Mouse (Mus musculus): Measurements from ENCODE around the gene Zfp553.

Gene Zfp553

DNA sequence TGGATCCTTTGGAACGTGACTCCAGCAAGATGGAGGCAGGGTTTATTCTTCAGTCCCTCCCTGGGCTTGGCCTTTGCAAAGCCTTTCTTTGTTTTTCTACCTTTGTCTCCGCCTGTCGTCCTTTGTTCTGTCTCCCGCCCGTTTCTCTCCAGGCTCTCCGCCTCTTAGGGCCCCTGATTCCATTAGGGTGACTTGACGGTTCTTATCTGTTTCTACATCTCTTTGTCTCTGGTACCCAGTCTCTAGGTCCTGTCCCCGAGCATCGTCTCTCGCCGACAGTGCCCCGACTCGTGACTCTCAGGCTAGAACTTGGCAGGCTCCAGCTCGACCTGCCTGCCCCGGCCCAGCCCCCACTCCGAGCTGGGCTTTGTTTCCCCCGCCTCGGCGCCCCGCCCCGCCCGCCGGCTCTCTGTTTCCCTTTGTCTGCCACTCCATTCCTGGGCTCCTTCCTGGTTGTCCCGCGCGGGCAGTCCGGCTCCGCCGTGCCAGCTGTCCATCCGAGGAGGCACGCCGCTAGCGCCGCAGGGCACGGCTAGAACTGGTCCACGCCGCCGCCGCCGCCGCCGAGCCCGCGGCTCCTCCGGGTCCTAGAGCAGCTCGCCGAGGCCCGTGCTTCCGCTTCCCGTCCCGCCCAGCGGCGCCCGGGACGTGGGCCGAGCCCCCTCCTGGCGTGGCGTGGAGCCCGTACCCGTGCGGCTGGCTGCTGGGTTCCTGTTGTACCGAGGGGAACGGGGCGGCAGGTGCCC, at the start of gene Zfp553, which contains the start of gene Sept1:
Gene Zfp553, plus strand, starts transcription at position 440 of the 746 bp plus-strand sequence.
Gene Sept1, minus strand, starts transcription at position 509 of the 746 bp plus-strand sequence.
- peak; percentile 78 to 91 for DNase-seq (ENCODE audit: low spot score in 2 of 2)

DNA sequence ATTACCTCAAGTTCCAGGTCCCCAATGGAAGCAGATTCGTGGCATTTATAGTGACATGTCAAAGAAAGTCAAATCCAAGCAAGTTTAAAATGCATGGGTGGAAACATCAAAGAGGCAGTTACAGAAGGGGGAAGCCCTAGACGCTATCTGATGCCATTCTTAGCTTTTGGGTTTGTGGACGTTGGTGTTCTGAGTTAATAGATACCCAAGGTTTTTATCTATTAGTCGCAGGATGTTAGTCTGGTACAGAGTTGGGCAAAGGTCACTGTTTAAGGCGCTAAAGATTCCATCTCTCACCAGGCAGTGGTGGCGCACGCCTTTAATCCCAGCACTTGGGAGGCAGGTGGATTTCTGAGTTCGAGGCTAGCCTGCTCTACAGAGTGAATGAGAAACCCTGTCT, 49.5 kb upstream of the Zfp553 start:
- DNase-seq (ENCODE audit: low spot score in 2 of 2), result no peak

DNA sequence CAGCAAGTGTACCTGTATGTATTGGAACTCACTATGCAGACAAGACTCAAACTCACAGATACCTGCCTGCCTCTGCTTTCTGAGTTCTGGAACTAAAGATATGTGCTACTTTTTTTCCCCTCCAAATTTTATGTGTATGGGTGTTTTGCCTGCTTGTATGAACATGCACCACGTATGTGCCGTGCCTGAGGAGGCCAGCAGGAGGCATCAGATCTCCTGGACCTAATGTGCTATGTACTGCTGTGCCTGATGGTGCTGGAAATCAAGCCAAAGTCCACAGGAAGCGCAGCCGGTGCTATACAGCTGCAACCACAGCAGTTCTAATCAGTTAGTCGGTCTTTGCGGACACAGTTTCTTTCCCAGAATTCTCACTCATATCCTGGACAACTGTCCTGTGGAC, 49.0 kb upstream of the Zfp553 start:
- peak; percentile 63 to 72 for DNase-seq (ENCODE audit: low spot score in 2 of 2)

DNA sequence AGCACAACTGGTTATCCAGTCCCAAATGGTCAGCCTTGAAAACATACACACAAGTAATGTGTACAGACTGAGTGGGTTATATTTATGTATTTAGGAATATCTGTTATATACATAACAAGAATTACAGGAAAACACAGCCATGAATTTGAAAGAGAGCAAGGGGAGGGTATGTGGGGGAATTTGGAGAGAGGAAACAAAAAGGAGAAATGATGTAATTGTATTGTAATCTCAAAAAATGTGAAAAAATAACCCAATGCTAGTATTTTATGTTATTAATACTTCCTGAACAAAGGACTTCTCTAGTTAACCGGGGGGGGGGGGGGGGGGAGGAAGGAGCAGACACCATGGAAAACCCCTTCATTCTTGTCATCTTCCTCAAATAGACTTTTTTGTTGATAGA, 48.1 kb upstream of the Zfp553 start:
- DNase-seq (ENCODE audit: low spot score in 2 of 2), result no peak

DNA sequence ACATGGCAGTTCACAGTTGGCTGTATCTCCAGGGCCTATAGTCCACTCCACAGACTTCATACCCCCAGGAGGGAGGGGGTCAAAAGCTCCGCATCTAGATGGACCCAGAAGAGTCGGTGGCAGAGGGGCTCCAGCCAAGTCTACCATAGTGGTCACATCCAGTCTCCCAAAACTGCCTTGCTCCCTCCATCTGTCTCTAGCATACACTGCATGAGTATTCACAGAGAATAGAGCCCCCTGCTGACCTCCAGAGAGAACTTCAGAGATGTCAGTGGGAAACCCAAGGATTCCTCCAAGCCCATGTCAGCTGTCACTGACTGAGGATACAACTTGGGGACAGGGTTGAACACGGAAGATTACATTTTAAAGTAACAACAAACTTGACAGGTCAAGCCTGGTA, 47.3 kb upstream of the Zfp553 start:
- peak in 1 of 2 experiments; percentile 62 for DNase-seq (ENCODE audit: low spot score in 2 of 2)

DNA sequence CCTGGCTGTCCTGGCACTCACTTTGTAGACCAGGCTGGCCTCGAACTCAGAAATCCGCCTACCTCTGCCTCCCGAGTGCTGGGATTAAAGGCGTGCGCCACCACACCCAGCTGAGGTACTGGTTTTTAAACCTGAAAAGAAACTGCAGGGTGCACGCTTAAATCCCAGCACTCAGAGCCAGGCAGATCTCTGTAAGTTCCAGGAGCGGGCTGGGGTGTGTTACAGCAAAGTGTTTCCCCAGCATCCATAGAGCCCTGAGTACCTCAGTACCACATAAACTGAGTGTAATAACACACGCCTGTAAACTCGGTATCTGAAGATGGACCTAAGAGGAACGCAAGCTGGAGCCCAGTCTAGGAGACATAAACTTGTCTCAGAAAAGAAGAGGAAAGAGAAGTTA, 45.5 kb upstream of the Zfp553 start:
- no peak for DNase-seq (ENCODE audit: low spot score in 2 of 2)

DNA sequence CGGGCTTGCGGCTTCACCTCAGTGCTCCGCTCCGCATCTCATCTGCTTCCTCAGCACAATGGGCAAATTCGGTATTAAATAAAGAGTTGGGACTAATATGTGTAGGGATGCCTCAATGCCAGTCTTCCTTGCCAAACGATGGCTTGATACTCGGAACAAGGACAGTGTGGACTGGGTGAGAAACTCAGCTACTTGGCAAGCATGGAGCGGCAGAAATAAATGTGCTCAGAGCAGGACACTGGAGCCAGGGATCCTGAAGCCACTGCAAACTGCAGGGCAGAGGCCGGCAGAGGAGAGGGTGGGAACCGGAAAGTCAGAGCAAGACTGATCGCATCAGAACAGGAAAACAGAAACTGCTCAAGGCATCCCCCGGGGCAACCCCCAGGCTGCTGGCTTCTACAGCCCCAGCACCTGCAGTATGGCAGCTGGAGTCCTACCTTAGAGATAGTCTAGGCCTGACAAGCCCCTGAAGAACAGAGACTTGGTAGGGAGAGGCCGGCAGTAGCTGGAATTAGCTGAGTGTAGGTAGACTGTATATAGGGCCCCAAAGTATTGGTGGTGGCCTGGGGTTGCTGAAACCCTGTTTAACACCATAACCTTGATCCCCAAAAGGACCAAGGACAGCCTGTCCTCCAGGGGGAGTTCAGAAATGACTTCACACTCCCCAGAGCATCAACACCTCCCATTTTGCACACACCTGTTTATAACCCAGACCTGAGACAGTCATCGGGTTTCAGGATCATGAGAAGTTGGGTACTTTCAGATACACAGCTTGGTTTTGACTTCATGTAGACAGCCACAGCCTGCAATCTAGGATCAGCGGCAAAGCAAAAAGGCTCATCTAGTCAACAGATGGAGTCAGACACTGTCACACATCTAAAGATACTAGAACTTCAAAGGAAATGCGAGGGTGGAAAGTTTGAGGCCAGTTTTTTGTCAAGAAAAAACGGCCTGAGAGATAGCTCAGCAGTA, 44.3 kb upstream of the Zfp553 start:
- DNase-seq (ENCODE audit: low spot score in 2 of 2), result peak in 1 of 2 experiments; percentile 63

DNA sequence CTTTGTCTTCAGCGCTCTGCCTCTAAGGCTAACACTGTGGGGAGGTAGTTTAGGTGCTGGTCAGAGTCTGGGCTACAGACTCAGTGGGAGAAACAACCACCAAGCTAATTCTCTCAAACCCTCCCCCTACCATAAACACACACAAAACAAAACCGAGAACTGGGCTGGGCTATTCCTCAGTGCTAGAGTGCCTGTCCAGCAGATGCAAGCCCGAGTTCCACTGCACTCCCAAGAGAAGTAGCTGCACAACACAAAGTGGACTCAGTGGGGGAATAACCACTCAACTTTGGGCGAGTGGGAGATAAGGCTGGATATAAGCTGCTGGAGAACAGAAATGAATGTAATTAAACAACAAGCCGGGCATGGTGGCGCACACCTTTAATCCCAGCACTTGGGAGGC, 42.2 kb upstream of the Zfp553 start:
- no peak for DNase-seq (ENCODE audit: low spot score in 2 of 2)

DNA sequence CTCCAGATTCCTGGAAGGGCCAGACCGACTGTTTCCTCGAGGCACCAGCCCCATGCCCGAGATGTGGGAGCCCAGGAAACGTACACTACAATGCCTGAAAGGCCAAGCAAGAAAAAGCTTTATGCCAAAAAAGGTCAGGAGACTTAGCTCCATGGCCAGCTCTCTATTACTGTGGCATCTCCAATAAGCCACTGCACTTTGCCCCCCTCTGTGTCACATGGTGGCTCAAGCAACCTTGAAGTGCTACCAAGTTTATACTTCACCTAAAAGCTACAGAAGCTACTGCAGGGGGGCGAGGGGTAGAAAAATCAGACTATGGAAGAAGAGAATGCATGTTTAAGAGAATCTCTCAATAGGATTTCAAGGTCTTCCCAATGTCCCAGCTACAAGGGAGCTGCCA, 39.9 kb upstream of the Zfp553 start:
- DNase-seq (ENCODE audit: low spot score in 2 of 2), result no peak

DNA sequence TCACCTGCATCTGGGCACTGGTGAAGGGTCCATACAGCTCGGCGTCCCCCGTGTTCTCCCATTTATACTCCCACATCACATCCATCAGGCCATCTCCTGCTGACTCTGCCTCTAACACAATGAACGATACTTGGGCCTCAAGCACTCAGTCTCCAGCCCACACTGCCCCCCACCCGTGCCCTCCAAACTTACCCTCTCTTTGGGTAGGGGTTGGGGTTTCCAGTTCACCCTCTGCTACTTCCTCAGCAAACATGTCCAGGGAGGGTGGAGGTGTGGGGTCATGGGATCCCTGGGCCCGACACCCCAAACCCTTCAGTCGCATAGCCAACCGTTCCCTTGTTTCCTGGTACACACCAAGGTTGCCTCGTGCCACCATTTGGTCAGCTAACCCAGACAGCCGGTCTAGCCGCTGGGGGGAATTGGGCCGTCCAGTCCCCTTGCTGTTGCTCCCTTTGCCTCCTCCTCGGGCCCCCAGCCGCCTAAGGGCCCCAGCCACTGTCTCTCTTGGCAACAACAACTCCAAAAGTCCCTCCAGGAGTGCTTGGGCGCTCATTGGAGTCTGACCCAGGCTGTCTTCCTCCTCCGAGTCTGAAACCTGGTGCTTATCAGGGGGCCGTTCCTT, 38.7 kb upstream of the Zfp553 start:
- peak in 1 of 2 experiments; percentile 65 for DNase-seq (ENCODE audit: low spot score in 2 of 2)

DNA sequence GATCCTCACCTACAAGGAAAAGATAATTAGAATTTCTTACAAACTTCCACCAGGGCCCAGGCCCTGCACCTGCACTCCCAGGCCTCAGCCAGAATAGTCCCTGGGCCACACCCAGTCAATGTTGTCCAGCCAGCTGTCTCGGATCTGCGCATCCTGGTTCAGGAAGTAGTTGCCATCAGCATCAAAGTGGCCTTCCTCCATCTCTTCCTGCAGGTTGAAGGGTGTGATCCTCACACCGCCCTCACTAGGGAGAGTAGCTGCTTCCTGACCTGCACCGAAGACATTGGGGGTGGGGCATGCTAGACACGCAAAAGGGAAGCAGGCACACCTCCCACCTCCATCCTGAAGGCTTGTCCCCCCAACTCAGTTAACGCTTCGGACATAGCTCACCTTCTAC, 38.2 kb upstream of the Zfp553 start:
- DNase-seq (ENCODE audit: low spot score in 2 of 2), result peak in 1 of 2 experiments; percentile 61

DNA sequence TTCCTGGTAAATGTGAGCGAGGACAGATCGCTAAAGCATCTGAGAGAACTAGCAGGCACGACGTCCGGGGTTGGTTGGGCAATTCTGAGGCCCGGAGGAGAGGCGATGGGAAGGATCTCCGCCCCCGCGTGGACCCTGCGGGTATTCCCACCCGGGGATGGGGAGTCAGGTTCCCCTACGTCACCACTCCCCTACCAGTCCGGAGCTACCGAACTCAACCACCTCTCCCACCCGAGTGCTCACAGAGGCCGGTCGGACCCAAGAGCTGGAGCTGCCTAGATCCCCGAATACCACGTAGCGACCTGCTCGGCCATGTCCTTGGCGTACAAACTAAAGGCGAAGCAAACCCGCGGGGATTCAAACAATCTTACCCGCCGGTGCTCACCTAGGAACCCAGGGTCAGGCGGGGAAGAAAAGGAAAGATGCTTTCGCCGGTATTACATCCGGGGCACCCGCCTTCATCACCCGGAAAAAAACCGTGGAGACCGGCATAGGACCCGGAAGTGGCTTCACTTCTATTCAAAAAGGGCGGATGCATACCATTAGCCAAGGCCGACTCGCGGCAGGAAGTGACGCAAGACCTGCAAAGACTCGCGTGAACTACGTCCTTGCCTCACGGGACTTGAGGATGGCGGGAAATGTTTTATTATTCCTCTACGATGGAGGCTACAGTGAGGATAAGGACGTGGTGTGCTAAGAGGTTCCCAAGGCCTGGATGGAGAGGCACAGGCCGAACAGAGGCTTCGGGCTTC, 37.1 kb upstream of the Zfp553 start, which contains the start of gene Cd2bp2:
Gene Cd2bp2, minus strand, starts transcription at position 507 of the 752 bp plus-strand sequence.
- DNase-seq (ENCODE audit: low spot score in 2 of 2), result peak; percentile 92 to 94

DNA sequence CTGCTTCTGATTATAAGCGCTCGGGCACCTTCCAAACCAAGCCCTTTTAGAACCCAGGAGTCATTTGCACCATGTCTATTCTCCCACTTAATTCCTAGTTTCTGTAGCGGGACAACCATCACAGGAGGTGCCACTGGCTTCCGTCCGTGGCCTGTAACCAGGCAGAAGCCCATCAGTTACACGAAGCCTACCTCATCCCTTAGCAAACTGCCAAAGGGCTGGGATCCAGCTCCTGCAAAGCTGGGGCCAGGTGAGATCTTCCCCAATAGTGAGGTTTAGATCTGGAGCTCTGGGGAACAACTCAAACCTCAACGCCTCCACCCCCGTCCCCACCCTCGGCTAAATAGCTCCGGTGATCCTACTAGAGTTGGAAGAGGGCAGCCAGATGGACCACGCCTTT, 36.4 kb upstream of the Zfp553 start:
- DNase-seq (ENCODE audit: low spot score in 2 of 2), result no peak

DNA sequence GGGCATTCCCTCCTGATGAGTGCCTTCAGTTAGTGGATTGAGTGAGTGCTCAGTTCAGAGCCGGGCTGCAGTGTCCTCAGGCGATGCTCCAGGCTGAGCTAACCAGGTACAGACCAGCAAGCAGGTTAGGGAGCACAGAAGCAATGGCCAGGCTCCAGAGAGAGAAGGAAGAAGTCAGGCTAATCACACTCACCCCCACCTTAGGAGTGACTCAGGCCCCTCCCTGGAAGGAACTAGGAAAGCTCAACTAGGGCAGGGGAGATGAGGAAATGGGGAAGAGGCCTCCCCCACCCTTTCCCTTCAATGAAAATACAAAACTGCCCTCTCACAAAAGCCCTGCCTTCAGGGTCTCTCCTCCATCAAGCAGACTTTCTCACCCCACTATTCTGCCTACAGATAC, 26.3 kb upstream of the Zfp553 start:
- DNase-seq (ENCODE audit: low spot score in 2 of 2), result no peak

DNA sequence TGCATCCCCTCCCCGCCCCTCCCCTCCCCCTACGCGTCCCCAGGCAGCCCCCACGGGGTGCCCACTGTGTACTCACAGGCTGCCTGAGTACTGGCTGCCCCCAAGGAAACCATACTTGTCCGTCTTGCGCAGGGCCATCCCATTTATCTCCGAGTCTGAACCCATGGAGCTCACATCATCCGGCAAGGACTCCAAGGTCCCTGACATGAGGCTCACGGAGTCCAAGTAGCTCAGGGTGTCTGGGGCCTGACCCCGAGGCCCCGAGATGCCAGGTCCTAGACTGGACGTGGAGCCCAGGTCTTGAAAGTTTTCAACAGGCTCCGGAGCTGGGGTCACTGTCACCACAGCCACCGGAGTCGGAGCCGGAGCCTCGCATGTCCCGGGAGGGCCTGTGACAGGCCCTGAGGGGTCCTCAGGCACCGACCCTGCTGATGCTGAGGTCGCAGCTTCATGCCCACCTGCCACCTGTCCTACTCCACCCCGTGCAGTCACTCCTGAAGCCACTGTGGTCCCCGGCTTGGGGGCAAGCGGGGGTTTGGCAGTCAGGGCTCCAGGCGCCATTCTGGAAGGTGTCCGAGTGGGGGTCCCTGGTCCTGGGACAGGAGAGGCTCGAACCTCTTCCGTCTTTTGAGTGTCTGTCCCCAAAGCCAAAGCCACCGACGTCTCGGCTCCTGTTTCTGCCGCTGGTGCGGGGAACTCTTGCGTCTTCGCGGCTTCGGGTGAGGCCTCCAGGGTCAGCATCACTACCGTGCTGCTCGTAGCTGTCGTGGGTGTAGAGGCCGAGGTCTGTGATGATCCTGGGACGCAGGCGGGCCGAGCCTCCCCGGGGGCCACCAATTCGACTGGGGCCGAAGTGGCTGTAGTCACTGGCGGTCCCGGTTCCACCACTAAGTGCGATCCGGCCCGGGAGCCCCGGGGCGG, 25.2 kb upstream of the Zfp553 start:
- DNase-seq (ENCODE audit: low spot score in 2 of 2), result peak; percentile 62 to 84

DNA sequence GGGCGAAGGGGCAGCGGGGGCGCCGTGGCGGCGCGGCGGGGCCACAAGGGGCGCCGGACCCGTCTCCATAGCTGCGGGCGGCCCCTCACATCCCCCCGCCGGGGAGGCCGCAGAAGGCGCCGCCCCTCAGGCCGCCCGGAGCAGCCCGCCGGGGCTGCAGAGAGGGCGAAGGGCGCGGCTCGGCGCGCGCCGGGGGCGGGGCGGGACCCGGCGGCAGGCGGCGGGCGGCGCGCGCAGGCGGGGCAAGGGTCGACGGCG, 24.6 kb upstream of the Zfp553 start, which contains the start of gene Tbc1d10b:
Gene Tbc1d10b, minus strand, starts transcription at position 174 of the 258 bp plus-strand sequence.
- DNase-seq (ENCODE audit: low spot score in 2 of 2), result no peak

DNA sequence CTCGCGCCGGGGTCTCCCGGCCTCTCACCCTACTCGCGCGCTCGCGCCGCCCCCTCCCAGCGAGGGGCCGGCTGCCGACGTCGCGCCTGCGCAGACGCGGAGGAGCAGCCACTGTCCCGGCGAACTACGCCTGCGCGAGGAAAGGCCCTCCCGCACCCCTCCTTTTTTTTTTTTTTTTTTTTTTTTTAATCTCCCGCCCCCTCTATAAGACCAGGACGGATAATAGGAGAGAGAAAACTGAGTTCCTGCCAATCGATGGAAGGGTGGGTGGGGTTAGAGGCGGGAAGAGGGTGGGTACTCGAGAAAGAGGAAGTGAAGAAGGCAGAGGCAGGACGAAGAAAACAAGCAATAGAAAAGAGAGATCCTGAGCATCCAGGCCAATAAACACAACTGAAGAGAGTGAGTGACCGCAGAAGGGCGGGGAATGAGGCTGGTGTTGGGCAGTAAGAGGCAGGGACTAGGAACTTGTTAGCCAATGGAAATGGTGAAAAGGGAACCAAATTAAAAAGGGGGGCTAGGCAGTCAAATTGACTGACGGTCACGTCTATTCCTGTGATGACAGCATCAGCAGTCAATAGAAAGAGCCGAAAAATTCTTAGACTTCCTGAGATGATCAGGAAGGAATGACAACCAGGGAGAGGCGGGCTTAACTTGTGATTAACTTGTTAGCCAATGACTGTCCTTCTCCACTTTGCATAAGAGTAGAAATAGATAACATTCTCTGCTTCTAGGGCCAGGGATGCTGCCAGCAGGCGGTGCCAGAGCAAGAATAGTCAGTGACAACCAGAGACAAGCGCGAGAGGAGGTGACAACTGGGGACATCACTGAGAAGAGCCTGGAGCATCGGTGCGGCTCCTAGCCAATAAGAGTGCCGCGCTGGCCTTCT, 24.1 kb upstream of the Zfp553 start, which contains the start of gene Mylpf:
Gene Mylpf, plus strand, starts transcription at position 338 of the 886 bp plus-strand sequence.
- peak; percentile 90 to 95 for DNase-seq (ENCODE audit: low spot score in 2 of 2)

DNA sequence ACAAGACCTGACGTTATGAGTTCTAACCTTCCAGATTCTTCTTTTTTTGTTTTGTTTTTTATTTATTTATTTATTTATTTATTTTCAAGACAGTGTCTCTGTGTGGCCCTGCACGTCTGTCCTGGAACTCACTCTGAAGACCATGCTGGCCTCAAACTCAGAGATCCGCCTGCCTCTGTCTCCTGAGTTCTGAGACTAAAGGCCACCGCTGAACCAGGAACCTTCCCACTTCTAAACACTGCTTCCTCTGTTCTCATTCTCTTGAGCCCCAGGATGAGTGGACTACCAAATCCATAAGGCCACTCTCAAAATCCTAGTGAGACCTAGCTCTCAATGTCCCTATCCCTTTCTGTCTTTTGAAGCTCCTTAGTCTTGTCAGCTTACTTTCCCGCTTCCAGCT, 23.0 kb upstream of the Zfp553 start:
- peak in 1 of 2 experiments; percentile 62 for DNase-seq (ENCODE audit: low spot score in 2 of 2)

DNA sequence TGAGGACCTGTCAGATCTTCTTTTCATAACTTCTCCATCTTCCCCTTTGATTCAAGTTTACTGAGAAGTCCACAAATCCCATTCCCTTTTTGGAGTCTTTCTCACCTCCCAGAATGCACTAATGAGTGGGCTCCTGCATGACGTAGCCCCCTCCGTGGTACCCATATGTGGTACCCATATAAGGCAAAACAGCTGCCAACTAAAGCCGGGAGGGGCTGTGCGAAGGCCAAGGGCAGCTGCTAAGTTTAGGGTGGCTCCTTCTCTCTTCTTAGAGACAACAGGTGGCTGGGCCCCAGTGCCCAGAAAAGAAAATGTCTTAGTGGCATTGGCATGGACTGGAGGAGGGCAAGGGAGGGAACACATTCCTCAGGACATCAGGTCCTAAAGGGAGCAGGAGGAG, 22.6 kb upstream of the Zfp553 start:
- peak in 1 of 2 experiments; percentile 67 for DNase-seq (ENCODE audit: low spot score in 2 of 2)

All from spleen, postnatal 4 days (tissue).